Mouse (Mus musculus) forebrain, embryonic 14.5 days (tissue): ENCODE measurements around the gene Narf. TPM values are rescaled to one million over a fixed set of nuclear protein-coding genes. Genes with fewer than 3 reads are reported as not detected.

Experiments used
- ATAC-seq: fragments of 200-750 bp; cut with Nextera tagmentation; 2 replicates; pipeline ENCODE4 v1.8.0; 2017; ENCODE audit warnings: mild to moderate bottlenecking, moderate library complexity
- DNase-seq: peaks from one replicate; pipeline ENCODE4 v3.0.0-alpha.2; 2015; ENCODE audit warnings: low spot score
- H3K27ac ChIP-seq: fragments of 300-500 bp; sonication (generic); 2 replicates; pipeline ENCODE4 v1.5.1; 2014; ENCODE audit warnings: low read depth, mild to moderate bottlenecking, control low read depth, low read length, moderate library complexity
- H3K27me3 ChIP-seq: fragments of 300-500 bp; sonication (generic); replicated peaks from 2 replicates; pipeline ENCODE4 v1.6.1; 2014; ENCODE audit warnings: low read length, control low read depth, mixed read lengths; ENCODE audit not compliant: control insufficient read depth, insufficient read depth
- H3K36me3 ChIP-seq: fragments of 300-500 bp; sonication (generic); 2 replicates; pipeline ENCODE4 v1.6.1; 2014; ENCODE audit warnings: low read length, control low read depth; ENCODE audit not compliant: control insufficient read depth, insufficient read depth
- H3K4me1 ChIP-seq: fragments of 300-500 bp; sonication (generic); 2 replicates; pipeline ENCODE4 v1.6.1; 2014; ENCODE audit warnings: antibody characterized with exemption, low read length, control low read depth; ENCODE audit not compliant: control insufficient read depth, insufficient read depth
- H3K4me2 ChIP-seq: fragments of 300-500 bp; sonication (generic); 2 replicates; pipeline ENCODE4 v1.6.1; 2014; ENCODE audit warnings: mild to moderate bottlenecking, control low read depth, low read length
- H3K4me3 ChIP-seq: fragments of 300-500 bp; sonication (generic); 2 replicates; pipeline ENCODE4 v1.5.1; 2014; ENCODE audit warnings: low read depth, low read length, control low read depth
- H3K9ac ChIP-seq: fragments of 300-500 bp; sonication (generic); 2 replicates; pipeline ENCODE4 v1.6.1; 2014; ENCODE audit warnings: mild to moderate bottlenecking, low read length, control low read depth, moderate library complexity
- H3K9me3 ChIP-seq: fragments of 300-500 bp; sonication (generic); replicated peaks from 2 replicates; pipeline ENCODE4 v1.6.1; 2016; ENCODE audit warnings: low read length, control low read depth, mixed read lengths; ENCODE audit not compliant: control insufficient read depth
- WGBS: fragments of 180-500 bp; shearing (Covaris S2); extraction: QIAGEN DNeasy Blood & Tissue Kit; methylation state at CpG from one replicate; pipeline ENCODE4 v1.1.7; 2014; 5-methylcytosine and 5-hydroxymethylcytosine counted together
- polyA plus RNA-seq: library from polyadenylated mRNA; unstranded; fragments of >200 nt; fragmentation: Nextera tagmentation; extraction: Ambion mirVana; gene quantifications from 2 replicates; pipeline ENCODE4 v1.2.1, GENCODE M21; 2014

The Narf gene
- polyA plus RNA-seq, 1 experiment from 2014 or later: 89.5 TPM

DNA sequence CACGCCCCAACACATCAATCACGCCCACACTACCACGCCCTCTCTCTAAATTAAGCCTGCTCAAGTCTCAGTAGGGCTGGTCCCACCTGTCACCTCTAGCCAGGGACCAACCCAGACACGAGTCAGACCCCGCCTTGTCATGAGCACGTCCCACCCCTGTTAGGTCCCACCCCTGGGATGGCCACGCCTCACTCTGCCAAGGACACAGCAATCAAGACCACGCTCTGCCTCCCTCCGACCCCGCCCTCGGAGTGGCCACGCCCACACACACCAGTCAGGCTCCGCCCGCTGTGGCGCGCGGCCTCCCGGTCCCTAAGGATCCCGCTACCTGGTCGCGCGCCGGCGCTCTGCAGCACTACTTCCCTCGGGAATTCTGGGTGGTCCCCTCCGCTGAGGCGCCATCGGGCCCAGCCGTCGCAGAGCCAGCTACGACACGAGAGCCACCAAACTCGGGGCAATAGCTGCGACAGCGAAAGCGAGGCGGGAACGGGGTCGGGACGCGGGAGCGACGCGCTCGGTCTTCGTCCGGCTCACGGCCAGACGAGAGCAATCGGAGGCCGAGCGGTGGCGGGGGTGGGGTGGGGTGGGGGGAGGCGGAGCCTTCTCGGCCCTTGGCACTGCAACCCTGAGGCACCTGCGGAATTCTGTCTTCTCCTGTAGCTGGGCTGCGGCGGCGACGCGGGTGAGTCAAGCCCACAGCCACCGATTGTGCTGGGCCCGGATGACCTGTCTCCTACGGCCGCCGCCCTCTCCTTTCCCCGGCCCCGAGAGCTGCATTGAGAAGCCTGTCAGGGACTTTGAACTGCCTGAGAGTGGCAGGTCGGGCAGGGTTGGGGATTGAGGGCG is 32.7 kb upstream of the Narf start, which contains the start of the genes Hexdc and Ogfod3:
TSS of gene Hexdc (plus strand) at position 273 of the 846 bp plus-strand sequence.
TSS of gene Ogfod3 (minus strand) at position 551 of the 846 bp plus-strand sequence.
- Histone ChIP-seq H3K9me3 (no peaks in the 10 kb centered on the region), H3K9ac (peak within 1 kb of the TSS; percentile 79), H3K27me3 (no peaks in the 10 kb centered on the region), H3K4me2 (peak within 1 kb of the TSS; percentile 75), H3K4me3 (peak within 1 kb of the TSS; percentile 66), H3K36me3 (peaks cover 9% of the 10 kb centered on the region; the same call in 1 of the 2 replicates), H3K4me1 (peaks cover 4% of the 10 kb centered on the region; the same call in 1 of the 2 replicates), H3K27ac (peak within 1 kb of the TSS; percentile 85)
- WGBS: under 1% methylated on average over 70 of the region's 70 CpGs
- peak; percentile 98 for ATAC-seq
- peak; percentile 97 for DNase-seq

DNA sequence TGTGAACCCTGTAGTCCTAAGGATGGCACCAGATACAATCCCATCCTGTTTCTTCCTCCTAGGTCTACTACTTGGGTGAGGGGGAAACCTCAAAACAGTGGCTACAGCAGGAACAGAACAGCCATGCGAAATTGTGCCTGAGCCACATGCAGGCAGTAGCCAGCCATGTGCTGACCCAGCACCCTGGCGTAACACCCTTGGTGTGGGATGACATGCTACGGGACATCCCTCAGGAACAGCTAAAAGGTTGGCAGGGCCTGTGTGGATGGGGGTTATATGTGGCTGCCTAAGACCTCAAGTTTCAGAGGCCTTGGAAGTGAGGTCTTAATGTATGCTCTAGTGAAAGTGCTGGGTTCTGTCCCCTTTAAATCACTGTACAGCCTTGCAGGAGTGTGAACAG is 20.2 kb upstream of the Narf start:
- Histone ChIP-seq H3K4me3 (no peak overlapping the region), H3K27me3 (no peaks in the 10 kb centered on the region), H3K4me1 (no peaks in the 10 kb centered on the region), H3K4me2 (no peak overlapping the region), H3K36me3 (peaks cover 58% of the 10 kb centered on the region), H3K9me3 (no peaks in the 10 kb centered on the region), H3K9ac (no peak overlapping the region), H3K27ac (no peak overlapping the region)
- WGBS: 94% methylated on average over 3 of the region's 3 CpGs
- DNase-seq: no peak
- no peak for ATAC-seq

DNA sequence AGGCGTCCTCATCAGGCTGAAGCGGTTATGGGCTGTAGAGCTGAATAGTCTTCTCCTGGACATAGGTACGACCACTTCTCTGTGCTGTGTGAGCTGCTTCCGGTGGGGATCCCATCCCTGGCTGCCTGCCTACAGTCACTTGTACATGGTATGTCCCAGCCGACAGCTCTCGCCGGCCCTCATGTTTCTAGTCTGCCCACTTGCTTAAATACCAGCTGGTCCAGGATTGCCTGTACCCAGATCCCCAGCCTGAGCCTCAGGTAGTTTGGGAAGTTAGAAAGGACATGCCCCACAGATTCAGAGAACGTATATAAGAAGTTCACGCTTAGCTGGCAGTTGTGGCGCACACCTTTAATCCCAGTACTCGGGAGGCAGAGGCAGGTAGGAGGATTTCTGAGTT is 17.3 kb upstream of the Narf start:
- no peak overlapping the region for H3K4me3 ChIP-seq
- no peak overlapping the region for H3K27ac ChIP-seq
- no peaks in the 10 kb centered on the region for H3K27me3 ChIP-seq
- H3K4me1 ChIP-seq: no peaks in the 10 kb centered on the region
- peaks cover 82% of the 10 kb centered on the region for H3K36me3 ChIP-seq
- ATAC-seq (no peak), DNase-seq (no peak)
- no peak overlapping the region for H3K9ac ChIP-seq
- 92% methylated on average over 11 of the region's 11 CpGs for WGBS
- H3K4me2 ChIP-seq: no peak overlapping the region
- H3K9me3 ChIP-seq: no peaks in the 10 kb centered on the region

DNA sequence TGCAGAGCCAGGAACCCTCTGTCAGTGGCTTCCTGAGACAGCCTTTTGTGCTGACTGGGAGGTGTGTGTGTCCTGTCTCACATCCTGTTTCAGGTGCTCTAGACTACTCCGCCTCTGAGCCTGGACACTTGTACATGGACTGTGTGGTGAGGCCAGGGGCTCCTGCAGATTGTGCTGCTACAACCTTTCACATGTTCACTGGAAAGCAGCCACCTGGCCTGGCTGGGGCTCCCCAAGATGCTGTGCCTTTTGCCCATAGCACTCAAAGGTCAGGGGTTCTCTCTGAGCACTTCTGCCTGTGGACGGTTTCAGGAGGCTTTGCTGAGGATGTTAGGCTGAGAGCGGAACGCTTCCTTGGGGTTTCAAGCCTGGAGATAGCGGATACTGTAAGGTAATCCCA is 16.3 kb upstream of the Narf start:
- no peak overlapping the region for H3K4me3 ChIP-seq
- ATAC-seq (no peak), DNase-seq (no peak)
- H3K27ac ChIP-seq: no peak overlapping the region
- H3K27me3 ChIP-seq: no peaks in the 10 kb centered on the region
- 98% methylated on average over 5 of the region's 5 CpGs for WGBS
- H3K4me2 ChIP-seq: no peak overlapping the region
- H3K9ac ChIP-seq: no peak overlapping the region
- H3K36me3 ChIP-seq: peaks cover 88% of the 10 kb centered on the region
- no peaks in the 10 kb centered on the region for H3K9me3 ChIP-seq
- H3K4me1 ChIP-seq: no peaks in the 10 kb centered on the region

DNA sequence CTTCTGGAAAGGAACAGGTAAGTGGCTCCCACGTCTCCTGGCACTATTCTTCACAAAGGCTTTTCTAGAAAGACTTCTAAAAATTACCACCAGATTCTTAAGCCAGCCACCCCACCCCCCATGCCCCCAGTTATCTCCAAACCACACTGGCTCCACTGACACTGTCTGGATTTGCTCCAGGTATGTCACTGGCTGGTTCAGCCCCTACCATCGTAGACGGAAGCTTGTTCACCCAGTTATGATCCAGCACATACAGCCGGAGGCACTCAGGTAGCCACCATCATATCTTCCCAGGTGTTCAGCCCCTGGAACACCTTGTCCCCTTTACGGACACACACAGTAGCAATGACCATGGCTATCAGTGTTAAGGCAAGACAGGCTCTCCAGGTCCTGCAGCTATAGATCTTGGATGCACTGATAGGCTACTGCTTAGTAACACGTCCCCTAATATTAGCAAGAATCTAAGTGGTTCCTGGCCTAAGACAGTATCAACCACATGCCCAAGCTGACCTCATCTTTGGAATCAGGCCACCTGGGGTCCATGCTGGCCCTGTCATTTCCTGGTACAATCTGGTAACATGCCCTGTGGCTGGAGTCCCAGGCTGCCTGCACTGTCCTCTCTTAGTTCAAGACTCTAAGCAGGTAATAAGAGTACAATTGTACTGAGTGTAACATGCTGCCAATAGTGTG is 15.6 kb upstream of the Narf start:
- Histone ChIP-seq H3K4me2 (no peak overlapping the region), H3K27me3 (no peaks in the 10 kb centered on the region), H3K4me1 (no peaks in the 10 kb centered on the region), H3K4me3 (no peak overlapping the region), H3K9me3 (no peaks in the 10 kb centered on the region), H3K27ac (no peak overlapping the region), H3K9ac (no peak overlapping the region), H3K36me3 (peaks cover 90% of the 10 kb centered on the region)
- no peak for ATAC-seq
- 93% methylated on average over 6 of the region's 6 CpGs for WGBS
- no peak for DNase-seq

DNA sequence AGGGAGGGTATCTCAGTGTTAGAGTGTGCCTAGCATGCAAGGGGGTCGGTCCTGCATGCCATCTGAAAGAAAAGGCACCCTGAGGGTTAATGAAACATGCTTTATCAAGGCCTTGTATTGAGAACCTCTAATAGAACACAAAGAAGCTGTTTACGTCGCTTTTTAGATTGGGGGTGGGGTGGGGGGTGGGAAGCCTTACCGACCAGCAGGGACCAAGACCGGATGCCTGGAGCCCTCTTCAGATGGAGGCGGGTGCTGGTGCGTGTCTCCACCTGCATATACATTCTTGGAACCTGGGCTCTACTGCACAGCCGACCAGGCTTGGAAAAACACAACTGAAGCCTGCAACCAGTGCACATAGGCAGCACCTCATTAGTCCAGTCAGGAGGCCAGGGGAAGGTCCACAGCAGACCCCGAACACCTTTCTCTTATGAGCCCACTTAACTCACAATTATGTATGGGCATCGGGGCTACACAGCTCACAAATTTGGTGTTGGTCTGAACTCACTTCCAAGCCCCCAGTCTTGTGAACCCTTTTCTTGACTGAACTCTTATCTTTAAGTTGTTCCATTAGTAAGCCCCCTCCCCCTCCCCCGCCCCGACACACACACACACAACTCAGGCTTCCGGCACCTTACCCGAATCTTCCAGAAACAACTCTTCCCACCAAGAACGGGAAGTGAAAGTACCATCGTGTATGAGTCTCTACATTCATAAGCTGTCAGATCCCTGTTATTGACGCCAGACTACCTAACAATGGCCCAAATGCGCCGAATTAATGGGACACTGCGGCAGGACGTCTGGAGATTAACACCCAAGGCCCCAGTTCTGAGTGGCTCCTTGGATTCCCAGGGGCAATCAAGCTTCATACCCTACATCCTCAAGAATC is 8.7 kb upstream of the Narf start:
- H3K4me1 ChIP-seq: peaks cover 14% of the 10 kb centered on the region
- H3K9ac ChIP-seq: peak overlapping the region; percentile 74
- ATAC-seq: no peak; the same call in 1 of the 2 replicates
- peak overlapping the region; percentile 78 for H3K4me2 ChIP-seq
- peak overlapping the region; percentile 70 for H3K4me3 ChIP-seq
- H3K27me3 ChIP-seq: no peaks in the 10 kb centered on the region
- H3K9me3 ChIP-seq: no peaks in the 10 kb centered on the region
- peaks cover 40% of the 10 kb centered on the region for H3K36me3 ChIP-seq
- WGBS: 21% methylated on average over 21 of the region's 21 CpGs
- H3K27ac ChIP-seq: no peak overlapping the region
- no peak for DNase-seq

DNA sequence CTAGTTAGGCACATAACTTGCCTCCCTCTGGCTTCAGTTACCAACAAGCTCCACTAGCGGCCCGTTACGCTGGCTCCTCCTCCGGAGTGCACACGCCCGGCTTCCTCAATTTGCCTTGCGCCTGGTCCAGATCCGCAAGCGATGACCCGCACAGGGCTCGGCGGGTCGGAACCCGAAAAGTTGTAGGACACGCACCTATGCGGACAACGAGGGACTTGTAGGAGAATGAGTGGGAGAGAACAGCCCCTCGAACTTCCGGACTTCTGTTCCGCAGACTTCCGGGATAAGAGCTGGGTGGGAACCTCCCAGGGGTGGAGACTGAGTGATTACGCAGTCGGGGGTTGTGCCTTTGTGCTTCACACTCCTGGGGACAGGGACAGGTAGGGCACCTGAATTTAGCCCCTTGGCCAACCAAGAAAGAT is 8.0 kb upstream of the Narf start, which contains the start of gene Cybc1:
TSS of gene Cybc1 (minus strand) at position 305 of the 422 bp plus-strand sequence.
- DNase-seq: peak; percentile 86
- Histone ChIP-seq H3K4me2 (peak within 1 kb of the TSS; percentile 78), H3K27me3 (no peaks in the 10 kb centered on the region), H3K27ac (peak within 1 kb of the TSS; percentile 3; the same call in 1 of the 2 replicates), H3K9ac (peak within 1 kb of the TSS; percentile 74), H3K4me3 (peak within 1 kb of the TSS; percentile 70), H3K9me3 (no peaks in the 10 kb centered on the region), H3K4me1 (peaks cover 14% of the 10 kb centered on the region), H3K36me3 (peaks cover 33% of the 10 kb centered on the region)
- under 1% methylated on average over 23 of the region's 23 CpGs for WGBS
- ATAC-seq: peak; percentile 93

DNA sequence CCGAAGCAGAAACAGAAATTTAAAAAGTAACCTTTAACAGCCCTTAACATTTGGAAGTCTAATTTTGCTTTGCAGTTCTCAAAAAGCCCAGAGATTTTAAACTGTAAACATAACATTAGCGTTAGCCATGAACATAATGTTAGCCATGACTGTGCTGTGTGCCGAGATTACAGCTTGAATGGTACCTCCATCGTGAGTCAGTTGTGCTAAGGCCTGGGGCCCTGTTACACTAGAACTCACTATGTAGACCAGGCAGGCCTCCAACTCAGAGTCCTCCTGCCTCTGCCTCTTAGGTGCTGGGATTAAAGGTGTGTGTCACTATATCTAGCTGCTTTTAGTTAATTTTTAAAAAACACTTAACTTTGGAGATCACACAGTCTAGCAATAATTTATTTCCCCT is 5.9 kb upstream of the Narf start:
- Histone ChIP-seq H3K4me3 (no peak overlapping the region), H3K27me3 (no peaks in the 10 kb centered on the region), H3K9me3 (no peaks in the 10 kb centered on the region), H3K36me3 (peaks cover 12% of the 10 kb centered on the region; the same call in 1 of the 2 replicates), H3K4me2 (no peak overlapping the region), H3K9ac (no peak overlapping the region), H3K4me1 (peaks cover 18% of the 10 kb centered on the region), H3K27ac (no peak overlapping the region)
- DNase-seq: no peak
- ATAC-seq: no peak
- WGBS: 78% methylated on average over 4 of the region's 4 CpGs
